Mouse (Mus musculus) retina, postnatal 7 days (tissue): ENCODE results near the gene Crtc2.
A peak's percentile ranks its signal among the peaks of the same experiment; 100 is the strongest.
"Not testable (repeated sequence)": the region's sequence is repeated elsewhere in the genome, so short reads cannot be mapped to it uniquely, and the experiment has no call there.

Experiments used
- DNase-seq: peaks from one replicate; pipeline ENCODE4 v3.0.0-alpha.2; 2012; ENCODE audit warnings: low read depth, low spot score

Crtc2 gene

DNA sequence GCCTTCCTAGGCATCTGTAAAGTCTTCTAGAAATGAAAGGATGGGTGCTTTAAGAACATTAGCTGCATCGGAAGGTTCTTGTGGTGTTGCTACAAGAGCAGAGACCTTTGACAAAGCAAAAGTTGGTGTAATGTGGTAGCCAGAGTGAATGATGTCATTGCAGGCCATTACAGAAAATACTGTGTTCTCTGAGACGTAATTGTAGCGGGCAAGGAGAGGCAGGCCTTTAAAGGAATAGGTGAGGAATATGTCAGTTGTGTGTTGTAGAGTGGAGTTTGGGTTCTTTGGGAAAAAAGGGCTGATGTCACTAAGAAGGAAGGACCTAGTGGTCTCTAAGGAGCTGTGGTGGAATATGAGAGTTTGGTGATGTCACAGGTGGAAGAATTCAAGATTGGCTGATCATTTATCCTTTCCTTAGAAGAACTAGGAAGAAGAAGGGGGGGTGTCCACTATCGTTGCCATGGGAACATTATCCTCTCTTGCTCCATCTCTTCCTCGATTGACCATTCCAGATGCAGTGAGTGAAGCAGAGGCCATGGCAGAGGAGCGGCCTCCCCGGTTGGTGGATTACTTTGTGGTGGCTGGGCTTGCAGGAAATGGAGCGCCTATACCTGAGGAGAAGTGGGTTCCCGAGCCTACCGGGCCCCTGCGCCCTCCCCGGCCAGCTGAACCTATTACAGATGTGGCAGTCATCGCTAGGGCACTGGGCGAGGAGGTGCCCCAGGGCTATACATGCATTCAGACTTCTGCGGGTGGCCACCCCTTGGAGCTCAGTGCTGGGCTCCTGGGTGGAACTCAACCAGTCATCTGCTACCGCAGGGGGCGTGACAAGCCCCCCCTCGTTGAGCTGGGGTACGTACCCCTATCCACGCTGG, 13.2 kb downstream of the Crtc2 start:
- DNase-seq: no peak

DNA sequence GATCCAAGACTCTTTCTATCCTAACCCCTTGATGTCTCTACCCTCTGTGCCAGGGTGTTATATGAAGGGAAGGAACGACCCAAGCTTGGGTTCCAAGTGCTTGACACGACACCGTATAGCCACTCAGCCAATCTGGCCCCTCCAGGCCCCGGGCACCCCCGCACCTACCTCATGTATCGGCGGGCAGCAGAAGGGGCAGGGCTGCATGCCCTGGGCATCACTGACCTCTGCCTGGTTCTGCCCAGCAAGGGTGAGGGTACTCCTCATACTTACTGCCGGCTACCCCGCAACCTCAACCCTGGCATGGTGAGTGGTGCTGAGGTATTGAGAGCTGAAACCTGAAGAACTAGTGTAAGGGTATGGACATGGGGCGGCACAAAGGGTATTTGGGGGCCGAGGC, 14.2 kb downstream of the Crtc2 start:
- no peak for DNase-seq

DNA sequence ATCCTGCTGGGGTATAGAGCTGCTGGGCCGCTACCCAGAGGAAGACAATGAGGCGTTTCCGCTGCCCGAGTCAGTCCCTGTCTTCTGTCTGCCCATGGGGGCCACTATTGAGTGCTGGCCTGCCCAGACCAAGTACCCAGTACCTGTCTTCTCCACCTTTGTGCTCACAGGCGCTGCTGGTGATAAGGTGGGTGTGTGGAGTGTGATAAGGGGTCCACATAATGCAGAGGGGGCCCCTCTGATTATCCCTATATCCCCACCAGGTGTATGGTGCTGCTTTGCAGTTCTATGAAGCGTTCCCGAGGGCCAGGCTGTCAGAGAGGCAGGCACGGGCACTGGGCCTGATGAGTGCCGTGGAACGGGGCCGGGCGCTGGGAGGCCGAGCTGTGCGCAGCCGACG, 15.0 kb downstream of the Crtc2 start:
- DNase-seq: no peak

DNA sequence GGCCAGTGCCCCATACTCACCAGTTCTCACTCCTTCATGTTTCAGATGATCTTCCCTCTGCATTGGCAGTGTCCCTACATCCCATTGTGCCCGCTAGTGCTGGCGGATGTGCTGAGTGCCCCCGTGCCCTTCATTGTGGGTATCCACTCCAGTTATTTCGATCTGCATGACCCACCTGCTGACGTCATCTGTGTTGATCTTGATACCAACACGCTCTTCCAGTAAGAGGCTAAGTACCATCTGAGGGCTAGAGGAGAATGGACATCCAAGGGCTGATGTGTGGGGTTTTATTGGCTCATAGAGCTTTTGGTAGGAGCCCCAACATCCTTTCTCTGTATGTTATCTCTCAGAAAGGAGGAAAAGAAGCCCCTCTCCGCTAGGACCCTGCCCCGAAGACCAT, 16.8 kb downstream of the Crtc2 start:
- DNase-seq: no peak

DNA sequence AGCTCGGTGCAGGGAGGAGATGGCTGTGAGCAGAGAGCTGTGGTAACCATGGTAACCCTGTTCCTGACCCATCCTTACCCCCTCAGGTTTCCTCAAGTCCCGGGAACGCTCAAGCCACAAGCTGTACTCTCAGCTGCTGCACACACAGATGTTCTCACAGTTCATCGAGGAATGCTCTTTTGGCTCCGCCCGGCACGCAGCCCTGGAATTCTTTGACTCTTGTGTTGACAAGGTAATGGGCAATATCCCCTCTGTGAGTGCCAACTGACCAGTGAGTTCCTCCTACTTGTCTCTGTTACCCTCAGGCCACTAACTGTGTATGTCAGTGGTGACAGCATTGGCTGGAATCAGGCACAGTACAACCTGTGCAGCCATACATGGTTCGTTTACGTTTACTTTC, 18.2 kb downstream of the Crtc2 start:
- no peak for DNase-seq

DNA sequence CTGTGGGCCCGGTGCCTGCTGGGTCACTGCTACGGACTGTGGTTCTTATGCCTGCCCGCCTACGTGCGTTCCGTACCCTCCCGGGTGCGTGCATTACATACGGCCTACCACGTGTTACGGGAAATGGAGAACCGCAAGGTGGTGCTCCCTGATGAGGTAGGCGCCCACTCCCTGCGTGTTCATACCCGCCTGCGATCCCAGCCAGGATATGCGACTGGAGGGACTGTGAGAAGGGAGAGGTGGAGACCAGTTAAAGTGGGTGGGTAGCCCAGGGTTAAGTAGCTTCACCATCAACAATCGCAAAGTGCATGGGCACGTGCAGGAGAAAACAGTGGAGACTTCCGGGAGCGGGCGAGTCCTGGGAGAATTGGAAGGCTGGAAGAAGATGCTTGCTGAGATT, 19.9 kb downstream of the Crtc2 start:
- DNase-seq: no peak

DNA sequence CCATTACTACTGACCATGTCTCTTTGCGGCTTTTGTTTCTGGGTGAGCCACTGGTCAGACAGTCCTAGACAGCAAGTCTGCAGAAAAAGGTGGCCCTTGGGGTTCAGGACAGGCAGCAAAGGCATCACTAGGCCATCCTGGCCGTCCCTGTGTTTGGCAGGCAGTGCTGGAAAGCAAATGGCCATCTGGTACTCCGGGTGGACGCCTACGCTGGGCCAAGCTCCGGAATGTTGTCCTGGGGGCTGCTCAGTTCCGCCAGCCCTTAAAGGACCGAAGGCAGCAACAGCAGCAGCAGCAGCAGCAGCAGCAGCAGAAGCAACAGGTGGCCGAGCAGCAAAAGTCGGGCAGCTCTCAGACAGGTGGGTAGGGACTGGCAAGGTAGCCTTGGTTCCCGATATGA, 21.3 kb downstream of the Crtc2 start:
- no peak for DNase-seq

DNA sequence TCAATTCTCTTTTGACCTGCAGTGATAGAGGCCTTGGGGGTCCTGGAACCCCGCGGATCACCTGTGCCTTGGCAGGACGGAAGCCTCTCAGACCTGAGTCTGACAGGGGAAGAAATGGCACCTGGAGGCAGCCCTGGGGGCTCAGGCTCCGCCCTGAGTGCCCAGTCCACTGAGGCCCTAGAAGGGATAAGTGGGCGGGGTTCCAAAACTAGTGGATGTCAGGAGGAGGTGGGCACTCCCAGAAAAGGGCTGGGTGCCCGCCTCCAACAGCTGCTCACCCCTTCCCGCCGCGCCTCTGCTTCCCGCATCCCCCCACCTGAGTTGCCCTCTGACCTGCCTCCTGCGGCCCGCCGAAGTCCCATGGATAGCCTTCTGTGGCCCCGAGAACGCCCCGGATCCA, 22.9 kb downstream of the Crtc2 start:
- no peak for DNase-seq

DNA sequence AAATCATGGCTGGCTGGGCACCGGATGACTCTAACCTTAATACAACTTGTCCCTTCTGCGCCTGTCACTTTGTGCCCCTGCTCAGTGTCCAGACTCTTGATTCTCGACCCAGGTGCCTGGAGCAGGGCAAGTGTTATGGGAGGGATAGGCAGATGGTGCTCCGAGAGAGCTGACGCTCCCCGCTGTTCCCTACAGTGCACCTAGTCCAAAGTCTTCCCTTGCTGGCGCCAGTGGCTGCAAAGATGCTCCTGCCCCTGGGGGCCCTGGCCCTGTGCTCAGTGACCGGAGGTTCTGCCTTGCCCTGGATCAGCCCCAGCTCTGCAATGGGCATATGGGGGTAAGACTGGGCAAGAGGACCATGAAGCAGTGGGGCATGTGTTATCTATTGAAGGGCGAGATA, 23.8 kb downstream of the Crtc2 start:
- no peak for DNase-seq

DNA sequence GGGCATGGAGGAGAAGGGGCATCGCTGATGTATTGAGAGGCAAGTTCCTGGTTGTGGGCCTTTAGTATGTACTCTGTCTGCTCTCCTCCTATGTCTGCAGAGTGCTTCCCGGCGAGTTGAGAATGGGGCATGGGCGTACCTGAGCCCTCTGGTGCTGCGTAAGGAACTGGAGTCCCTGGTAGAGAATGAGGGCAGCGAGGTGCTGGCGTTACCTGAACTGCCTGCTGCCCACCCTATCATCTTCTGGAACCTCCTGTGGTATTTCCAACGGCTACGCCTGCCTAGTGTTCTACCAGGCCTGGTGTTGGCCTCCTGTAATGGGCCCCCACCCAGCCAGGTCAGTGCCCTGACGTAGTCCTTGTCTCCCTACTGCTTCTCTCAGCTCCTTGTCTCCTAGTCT, 24.2 kb downstream of the Crtc2 start:
- no peak for DNase-seq

DNA sequence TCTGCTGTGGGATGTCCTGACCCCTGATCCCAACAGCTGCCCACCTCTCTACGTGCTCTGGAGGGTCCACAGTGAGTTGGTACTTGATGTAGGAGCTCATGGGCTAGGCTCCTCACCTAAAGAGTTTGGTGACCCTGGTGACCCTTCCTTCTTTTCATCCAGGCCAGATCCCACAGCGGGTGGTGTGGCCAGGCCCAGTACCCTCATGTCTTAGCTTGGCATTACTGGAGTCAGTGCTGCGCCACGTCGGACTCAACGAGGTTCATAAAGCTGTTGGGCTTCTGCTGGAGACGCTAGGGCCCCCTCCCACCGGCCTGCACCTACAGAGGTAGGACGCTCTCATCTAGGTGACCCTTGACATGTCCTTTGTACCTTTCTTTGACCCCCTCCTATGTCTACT, 25.3 kb downstream of the Crtc2 start:
- DNase-seq: no peak

DNA sequence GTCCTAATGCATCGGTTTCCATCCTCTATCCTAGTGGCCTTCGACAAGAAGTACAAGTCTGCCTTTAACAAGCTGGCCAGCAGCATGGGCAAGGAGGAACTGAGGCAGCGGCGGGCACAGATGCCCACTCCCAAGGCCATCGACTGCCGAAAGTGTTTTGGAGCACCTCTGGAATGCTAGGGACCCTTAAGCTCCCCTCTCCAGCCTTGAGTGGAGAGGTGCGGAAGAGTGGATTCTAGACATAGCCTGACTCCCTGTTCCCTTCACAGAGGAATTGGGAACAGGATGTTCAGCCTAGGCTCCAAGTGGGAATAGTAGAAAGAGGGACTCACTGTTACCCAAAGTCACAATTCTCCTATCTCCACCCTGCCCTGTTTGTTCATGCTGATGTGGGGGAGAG, 25.8 kb downstream of the Crtc2 start:
- no peak for DNase-seq

DNA sequence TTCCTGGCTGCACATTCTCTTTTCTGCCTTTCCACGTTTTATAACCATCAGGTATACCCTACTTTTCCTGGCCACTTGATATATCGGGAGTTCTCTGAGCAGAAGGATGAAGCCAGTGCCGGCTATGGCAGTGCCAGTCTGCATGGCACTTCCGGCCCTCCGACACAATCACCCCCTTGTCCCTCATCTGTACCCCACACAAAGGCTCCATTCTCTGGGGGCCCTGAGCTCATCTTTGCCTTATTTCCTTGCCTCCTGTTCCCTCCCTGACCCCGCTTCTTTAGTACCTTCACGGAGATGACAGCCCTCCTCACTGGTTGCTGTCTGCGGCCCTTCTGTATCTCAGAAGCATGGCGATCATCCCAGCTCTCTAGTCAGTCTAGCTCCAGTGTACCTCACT, 26.7 kb downstream of the Crtc2 start:
- DNase-seq: no peak

DNA sequence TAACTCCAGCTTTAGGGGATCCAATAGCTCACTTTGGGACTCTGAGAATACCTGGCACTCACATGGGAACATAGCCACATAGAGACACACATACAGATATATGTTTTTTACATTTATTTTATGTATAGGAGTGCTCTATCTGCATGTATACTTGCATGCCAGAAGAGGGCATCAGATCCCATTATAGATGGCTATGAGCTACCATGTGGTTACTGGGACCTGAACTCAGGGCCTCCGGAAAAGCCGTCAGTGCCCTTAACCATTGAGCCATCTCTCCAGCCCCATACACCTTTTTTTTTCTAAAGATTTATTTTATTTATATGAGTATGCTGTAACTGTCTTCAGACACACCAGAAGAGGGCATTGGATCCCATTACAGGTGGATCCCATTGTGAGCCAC, 30.2 kb downstream of the Crtc2 start:
- no peak for DNase-seq

DNA sequence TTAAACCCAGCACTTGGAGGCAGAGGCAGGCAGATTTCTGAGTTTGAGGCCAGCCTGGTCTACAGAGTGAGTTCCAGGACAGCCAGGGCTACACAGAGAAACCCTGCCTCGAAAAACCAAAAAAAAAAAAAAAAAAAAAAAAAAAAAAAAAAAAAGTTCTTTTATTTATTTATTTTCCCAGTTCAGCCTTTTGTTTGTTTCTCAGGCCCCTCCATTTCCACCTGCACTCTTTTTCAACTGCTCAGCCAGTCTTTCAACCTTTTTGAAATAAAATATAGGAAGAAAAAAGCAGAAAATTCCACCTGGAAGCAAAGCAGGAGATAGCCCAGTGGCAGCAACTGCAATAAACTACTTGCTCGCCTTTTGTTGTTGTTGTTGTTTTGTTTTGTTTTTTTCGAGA, 35.4 kb downstream of the Crtc2 start:
- not testable (repeated sequence) for DNase-seq

DNA sequence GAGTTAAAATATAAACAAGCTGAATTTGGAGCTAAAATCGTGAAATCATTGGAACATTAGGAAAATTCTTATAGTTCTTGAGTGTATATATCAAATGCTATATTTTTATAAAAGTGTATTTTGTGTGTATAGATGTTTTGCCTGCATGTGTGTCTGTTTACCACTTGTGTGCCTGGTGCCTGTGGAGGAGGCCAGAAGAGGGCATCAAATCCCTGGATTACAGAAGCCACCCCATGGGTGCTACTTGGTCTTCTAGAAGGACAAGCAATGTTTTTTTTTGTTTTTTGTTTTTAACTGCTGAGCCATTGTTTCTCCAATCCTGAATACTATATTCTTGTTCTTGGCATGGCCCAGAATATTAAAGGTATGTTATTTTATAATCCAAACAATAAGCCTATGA, 36.6 kb downstream of the Crtc2 start:
- DNase-seq: no peak

DNA sequence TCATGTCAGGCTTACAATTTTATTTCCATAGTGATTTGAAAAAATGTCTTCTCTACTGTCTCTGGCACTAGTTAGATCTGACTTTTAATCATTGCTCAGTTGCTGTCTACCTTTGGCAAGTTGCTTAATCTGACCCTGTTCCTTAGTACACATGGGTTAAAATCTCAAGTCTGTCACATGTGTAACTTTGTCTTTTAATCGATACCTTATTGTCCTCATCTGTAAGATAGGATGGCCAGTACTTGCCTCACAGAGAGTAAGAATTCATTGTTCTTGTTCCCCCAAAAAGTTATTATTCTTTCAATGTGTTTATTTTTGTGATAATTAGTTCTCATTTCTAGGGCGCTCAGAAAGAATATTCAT, 38.0 kb downstream of the Crtc2 start:
- DNase-seq: no peak

DNA sequence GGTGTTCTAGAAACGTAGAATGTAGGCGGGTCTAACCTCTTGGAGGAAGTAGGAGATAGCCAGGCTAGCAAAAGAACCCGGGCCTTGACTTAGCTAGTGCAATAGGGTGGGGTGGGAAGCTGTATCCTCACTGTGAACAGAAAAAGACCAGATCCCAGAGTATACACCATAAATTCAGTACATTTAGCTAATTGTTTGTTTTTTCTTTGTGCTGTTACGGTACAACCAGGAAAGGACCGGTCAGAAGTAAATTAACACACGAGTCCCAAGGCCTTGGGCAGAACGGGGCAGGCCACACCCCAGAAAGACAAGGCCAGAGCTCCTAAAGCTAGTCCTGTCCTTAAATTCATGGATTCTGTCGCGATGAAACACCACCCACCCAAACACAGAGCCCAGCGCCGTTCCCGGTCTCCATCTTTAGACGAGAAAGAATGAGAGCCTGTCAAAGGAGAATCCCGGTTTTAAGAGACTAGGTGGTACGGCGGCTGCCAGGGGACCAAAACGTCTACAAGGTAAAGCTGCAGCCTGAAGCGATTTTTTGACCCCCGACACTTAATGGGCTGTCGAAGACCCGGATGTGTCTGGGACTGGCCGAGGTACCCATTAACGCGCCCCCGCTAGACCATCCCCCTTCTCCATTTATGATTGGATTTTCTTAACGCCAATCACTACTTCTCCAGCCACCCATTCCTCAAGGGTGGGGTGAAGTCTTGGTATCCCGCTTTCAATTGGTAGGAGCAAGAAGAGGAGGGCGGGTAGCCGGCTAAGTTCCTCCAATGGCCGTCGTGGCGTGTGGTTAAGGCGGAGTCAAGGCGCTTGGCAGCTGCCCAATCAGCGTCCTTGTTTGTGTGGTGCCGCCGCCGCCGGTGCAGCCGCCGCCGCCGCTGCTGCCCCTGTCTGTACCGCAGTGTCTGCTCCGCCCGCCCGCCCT, 38.6 kb downstream of the Crtc2 start, which contains the start of gene Gatad2b:
TSS of gene Gatad2b (plus strand) at position 834 of the 931 bp plus-strand sequence.
- peak; percentile 100 for DNase-seq

DNA sequence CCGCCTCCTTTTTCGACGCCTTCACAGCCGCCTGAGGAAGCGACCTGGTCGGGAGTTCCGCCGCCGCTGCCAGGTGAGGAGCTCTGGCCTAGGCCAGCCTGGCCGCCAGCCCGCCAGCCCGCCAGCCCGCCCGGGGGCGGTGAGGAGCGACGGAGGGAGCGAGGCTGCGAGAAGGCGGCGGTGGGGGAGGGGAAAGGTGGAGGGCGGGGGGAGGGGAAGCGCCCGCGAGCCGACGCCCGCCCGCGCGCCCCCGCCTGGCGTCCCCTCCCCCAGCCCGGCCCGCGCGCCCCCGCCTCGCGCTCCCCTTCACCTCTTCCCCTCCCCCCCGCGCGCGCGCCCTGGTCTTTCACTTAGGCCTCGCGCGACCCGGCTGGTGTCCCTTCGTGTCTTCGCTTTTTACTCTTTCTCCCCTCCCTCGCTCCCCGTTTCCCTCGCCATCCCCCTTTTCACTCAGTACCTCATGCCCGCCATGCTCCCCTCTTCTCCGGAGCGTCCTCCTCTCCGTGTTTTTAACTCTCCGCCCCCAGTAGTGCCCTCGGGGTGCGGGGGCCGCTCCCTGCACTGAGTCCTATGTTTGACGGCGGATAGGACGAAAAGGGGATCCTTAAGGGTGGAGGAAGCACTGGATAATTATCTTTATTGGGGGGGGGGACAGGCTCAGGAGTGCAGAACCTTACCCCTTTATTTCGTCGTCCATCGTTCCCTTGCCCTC, 39.5 kb downstream of the Crtc2 start:
- peak; percentile 62 for DNase-seq

DNA sequence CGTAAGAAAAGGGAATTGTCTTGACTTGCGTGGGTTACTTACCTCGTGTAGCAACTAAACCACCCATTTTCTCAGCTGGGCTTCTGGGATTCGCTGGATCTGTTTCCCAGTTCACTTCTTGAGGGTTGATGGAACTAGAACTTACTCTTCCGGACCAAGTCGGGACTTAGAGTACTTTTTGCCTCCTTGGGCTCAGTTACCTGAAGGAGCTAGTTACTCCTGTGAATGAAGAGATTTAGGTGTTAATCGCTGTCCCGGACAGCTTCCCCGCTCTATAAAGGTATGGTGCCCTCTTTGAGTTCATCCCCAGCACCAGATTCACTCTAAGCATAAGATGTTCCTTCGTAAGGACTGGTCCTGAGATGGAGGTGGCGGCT, 40.1 kb downstream of the Crtc2 start:
- no peak for DNase-seq

DNA sequence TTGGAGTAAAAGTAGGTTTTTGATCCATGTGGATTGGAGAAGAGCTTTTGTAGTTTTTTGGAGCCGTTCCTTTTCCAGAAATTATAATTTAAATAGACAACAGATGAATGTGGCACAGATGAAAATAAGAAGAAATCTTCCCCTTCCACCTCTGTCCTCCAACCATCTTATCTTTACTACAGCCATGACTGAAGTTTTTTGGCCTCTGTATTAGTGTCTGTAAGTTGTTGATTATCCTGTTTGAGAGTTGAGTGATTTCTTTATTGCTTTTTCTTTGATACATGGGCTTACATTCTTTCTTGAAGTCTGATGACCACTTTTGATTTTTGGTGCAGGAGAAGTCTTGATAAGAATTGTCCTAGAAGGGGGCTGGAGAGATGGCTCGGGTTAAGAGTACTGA, 40.7 kb downstream of the Crtc2 start:
- no peak for DNase-seq

DNA sequence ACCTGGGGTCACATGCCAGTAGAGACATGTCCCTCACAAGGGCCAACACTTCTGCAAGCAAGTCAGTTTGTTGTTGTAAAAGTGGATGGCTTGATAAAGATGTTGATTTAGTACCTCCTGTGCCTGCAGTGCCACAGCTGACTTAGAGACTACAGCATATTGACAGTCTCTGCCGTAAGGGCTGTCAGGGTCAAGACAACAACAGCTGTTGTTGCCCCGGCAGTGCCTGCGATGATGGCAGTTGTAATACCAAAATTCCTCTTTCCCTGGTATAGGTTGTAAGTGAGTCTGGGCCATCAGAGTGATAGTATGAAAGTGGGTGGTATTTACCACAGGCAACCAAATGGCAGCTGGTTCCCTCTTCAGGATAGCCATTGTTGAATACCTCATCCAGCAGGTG, 51.8 kb downstream of the Crtc2 start:
- no peak for DNase-seq
